Mouse (Mus musculus) adrenal gland, postnatal 14 days (tissue): ENCODE results near the gene Ubfd1. TPM values are rescaled to one million over a fixed set of nuclear protein-coding genes. Genes with fewer than 3 reads are reported as not detected.

Experiments
- DNase-seq: peaks from one replicate; pipeline ENCODE4 v3.0.0; 2021; ENCODE audit warnings: mixed read lengths
- total RNA-seq: library from RNA; stranded (reverse); gene quantifications from 2 replicates; pipeline ENCODE4 v1.2.3, GENCODE M21; 2021

The Ubfd1 gene
- total RNA-seq, 1 experiment from 2014 or later = 47.3 TPM

GRCm38 (mm10) chr7:122087195-122087982 is 20.4 kb downstream of the Ubfd1 start:
- DNase-seq = no peak

GRCm38 (mm10) chr7:122094564-122095330 is 27.8 kb downstream of the Ubfd1 start:
- DNase-seq = no peak

GRCm38 (mm10) chr7:122098009-122098408 is 31.0 kb downstream of the Ubfd1 start:
- no peak for DNase-seq

- DNase-seq = peak; percentile 48
Measured at GRCm38 (mm10) chr7:122099222-122099621, 32.2 kb downstream of the Ubfd1 start.

GRCm38 (mm10) chr7:122101014-122101746 is 34.2 kb downstream of the Ubfd1 start:
- peak; percentile 23 for DNase-seq

- DNase-seq = peak; percentile 92
Measured at GRCm38 (mm10) chr7:122101747-122102244, 34.8 kb downstream of the Ubfd1 start, which contains the start of gene Ndufab1. Gene Ndufab1 (minus strand): TSS chr7:122101886.

GRCm38 (mm10) chr7:122108206-122108605 is 41.2 kb downstream of the Ubfd1 start:
- DNase-seq = no peak

GRCm38 (mm10) chr7:122123518-122123917 is 56.5 kb downstream of the Ubfd1 start:
- no peak for DNase-seq

- DNase-seq = no peak
Measured at GRCm38 (mm10) chr7:122125636-122126035, 58.7 kb downstream of the Ubfd1 start.

GRCm38 (mm10) chr7:122126946-122127345 is 60.0 kb downstream of the Ubfd1 start:
- DNase-seq = peak; percentile 13

Other genes with a start within 250 kb of the Ubfd1 start
- 0.53 TPM in 1 of 2 replicates, not detected in the other for gene Scnn1b, start 202.1 kb upstream of the Ubfd1 start, total RNA-seq
- gene Cog7, start 85.5 kb upstream of the Ubfd1 start, total RNA-seq = 22.8 and 24.7 TPM in 2 replicates
- 20.3 and 28.1 TPM in 2 replicates for gene Gga2, start 46.0 kb upstream of the Ubfd1 start, total RNA-seq
- gene Ears2, start 88 bp downstream of the Ubfd1 start, total RNA-seq = 17.3 and 20.4 TPM in 2 replicates
- 908 and 937 TPM in 2 replicates for gene Ndufab1, start 34.7 kb downstream of the Ubfd1 start, total RNA-seq
- gene Palb2, start 65.8 kb downstream of the Ubfd1 start, total RNA-seq = 2.7 and 2.9 TPM in 2 replicates
- gene Dctn5, start 65.9 kb downstream of the Ubfd1 start, total RNA-seq = 54.0 and 62.1 TPM in 2 replicates
- gene Plk1, start 92.3 kb downstream of the Ubfd1 start, total RNA-seq = 13.3 and 15.2 TPM in 2 replicates
- not detected in 2 replicates for gene Ern2, start 119.0 kb downstream of the Ubfd1 start, total RNA-seq
- 2.4 and 5.1 TPM in 2 replicates for gene Chp2, start 152.3 kb downstream of the Ubfd1 start, total RNA-seq
- 7.5 and 24.1 TPM in 2 replicates for gene Prkcb, start 221.6 kb downstream of the Ubfd1 start, total RNA-seq